Mouse (Mus musculus) right cerebral cortex, adult 2 months (tissue): Measurements from ENCODE around the gene Frmd4b.
"Not testable (repeated sequence)": the region's sequence is repeated elsewhere in the genome, so short reads cannot be mapped to it uniquely, and the experiment has no call there.

ENCODE experiments used
- DNase-seq, 2 experiments: peaks; one replicate each; pipeline ENCODE4 v3.0.0; 2021 to 2022; ENCODE audit warnings: low spot score in 2 of 2

Gene Frmd4b

GRCm38 (mm10) chr6:97291159-97291908 lies 326.0 kb downstream of the Frmd4b start:
- DNase-seq = no peak

- no peak for DNase-seq
Observed at GRCm38 (mm10) chr6:97290687-97291086, 326.7 kb downstream of the Frmd4b start.

DNA sequence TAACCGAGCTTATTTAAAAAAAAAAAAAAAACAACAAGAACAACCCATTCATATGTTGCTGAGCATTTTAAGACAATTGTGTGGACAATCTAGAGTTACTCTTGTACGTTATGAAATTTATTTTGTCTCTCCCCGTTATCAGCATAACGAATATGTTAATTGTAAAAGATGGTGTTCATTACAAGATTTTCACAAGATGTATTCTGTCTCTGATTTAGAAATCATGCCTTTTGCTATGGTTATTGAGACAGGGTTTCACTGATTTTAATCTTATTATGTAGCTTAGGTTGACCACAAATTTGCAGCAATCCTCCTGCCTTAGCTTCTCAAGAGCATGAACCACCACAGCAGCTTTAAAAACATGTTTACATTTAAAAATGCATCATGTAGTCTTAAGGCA lies 327.5 kb downstream of the Frmd4b start:
- no peak for DNase-seq

GRCm38 (mm10) chr6:97289316-97289820 lies 328.0 kb downstream of the Frmd4b start:
- no peak for DNase-seq

- DNase-seq = no peak
Observed at GRCm38 (mm10) chr6:97288047-97288855, 329.1 kb downstream of the Frmd4b start.

- DNase-seq = no peak
Observed at GRCm38 (mm10) chr6:97286332-97286731, 331.0 kb downstream of the Frmd4b start.

- DNase-seq = no peak
Observed at GRCm38 (mm10) chr6:97283676-97284075, 333.7 kb downstream of the Frmd4b start.

GRCm38 (mm10) chr6:97278878-97279277 lies 338.5 kb downstream of the Frmd4b start:
- DNase-seq = no peak

GRCm38 (mm10) chr6:97278014-97278787 lies 339.1 kb downstream of the Frmd4b start:
- peak; percentile 86 to 92 for DNase-seq

DNA sequence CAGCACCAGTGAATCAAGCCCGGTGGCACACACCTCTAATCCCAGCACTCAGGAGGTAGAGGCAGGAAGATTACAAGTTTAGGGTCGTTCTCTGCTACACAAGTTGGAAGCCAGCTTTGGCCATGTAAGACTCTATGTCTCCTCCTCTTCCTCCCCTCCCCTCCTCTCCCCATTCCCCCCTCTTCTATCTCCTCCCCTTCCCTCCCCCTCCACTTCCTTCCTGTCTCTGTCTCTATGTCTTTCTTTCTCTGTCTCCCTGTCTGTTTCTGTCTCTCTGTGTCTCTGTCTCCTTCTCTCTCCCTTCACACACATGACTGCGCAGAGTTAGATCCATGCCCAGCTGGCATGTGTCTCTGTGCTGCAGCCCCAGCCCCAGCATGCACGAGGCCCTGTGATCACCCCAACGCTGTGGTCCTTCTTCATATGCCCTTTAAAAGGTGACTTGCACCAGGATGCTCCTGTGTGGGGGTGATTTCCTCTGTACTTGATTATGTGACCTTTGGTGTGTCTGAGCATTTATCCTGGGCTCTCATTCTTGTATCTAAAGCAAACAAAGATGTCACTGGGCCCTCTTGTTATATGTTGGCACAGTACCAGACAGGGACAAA lies 340.3 kb downstream of the Frmd4b start:
- DNase-seq = no peak

GRCm38 (mm10) chr6:97276366-97276765 lies 341.0 kb downstream of the Frmd4b start:
- no peak for DNase-seq

- DNase-seq = no peak
Observed at GRCm38 (mm10) chr6:97275760-97276159, 341.6 kb downstream of the Frmd4b start.

GRCm38 (mm10) chr6:97273777-97274176 lies 343.6 kb downstream of the Frmd4b start:
- DNase-seq = no peak

DNA sequence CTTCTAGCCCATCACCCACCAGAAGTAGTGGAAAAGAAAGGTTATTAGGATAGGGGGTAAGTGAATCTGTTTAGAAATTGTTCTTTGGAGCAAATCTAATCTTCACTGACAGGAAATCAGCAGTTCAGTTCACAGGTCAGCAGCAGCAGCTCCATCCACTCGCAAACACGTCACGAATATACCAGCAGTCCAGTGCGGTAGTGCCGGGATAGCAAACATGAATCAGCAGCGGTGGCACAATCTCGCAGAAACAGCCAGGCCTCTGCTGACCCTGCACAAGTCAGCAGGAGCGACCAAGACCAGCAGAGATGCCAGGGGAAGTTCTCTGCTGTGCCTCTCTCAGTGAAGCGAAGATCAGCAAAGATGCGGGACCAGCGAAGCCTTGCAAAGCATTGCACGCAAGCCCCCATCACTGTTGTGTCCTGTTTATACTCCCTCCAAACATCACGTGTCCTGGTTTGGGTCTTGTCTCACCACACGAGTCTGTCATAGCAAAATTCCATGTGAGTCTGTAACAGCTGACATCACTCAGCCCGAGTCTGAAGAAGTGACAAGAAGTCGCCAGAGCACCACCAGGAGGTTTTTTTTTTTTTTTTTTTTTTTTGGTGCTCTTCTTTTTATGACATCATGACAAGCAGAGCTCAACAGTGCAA lies 344.2 kb downstream of the Frmd4b start:
- DNase-seq = no peak

GRCm38 (mm10) chr6:97272349-97272748 lies 345.0 kb downstream of the Frmd4b start:
- no peak for DNase-seq

DNA sequence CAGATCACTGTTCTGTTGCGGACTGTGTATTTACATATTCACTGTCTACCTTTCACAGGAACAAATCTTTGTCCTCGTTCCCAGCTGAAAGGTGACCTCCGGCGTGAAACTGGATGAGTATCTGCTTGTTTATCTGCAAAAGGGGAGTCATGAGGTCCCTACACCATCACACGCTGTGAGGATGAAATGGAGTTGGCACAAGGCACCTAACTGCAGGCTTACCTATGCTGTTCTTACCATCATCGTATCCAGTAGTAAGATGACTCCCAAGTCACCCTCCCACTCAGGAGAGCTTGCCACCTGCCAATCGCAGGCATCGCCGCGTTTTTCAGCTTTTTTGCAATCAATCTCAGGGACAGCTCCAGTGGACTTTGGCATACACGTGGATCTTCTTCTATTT lies 347.7 kb downstream of the Frmd4b start:
- DNase-seq = no peak

DNA sequence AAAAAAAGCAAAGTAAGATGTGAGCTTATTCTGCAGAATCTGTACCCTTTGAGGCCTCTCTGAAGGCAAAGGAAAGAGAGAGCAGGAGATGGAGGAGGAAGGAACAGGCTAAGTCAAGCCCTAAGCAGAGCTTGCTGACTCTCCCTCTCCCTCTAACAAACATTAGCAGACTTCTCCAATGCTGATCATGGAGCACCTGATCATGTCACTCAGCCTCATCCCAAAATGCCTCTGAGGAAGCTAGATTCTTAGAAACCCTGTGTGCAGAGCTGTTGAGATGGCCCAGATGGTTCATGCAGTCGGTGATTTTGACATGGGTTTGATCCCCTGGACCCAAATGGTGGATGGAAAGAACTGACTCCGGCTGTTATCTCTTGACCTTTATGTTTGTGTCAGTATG lies 350.2 kb downstream of the Frmd4b start:
- no peak for DNase-seq

GRCm38 (mm10) chr6:97266661-97267060 lies 350.7 kb downstream of the Frmd4b start:
- no peak for DNase-seq

- DNase-seq = no peak
Observed at GRCm38 (mm10) chr6:97265705-97266104, 351.6 kb downstream of the Frmd4b start.

GRCm38 (mm10) chr6:97265240-97265639 lies 352.1 kb downstream of the Frmd4b start:
- no peak for DNase-seq

DNA sequence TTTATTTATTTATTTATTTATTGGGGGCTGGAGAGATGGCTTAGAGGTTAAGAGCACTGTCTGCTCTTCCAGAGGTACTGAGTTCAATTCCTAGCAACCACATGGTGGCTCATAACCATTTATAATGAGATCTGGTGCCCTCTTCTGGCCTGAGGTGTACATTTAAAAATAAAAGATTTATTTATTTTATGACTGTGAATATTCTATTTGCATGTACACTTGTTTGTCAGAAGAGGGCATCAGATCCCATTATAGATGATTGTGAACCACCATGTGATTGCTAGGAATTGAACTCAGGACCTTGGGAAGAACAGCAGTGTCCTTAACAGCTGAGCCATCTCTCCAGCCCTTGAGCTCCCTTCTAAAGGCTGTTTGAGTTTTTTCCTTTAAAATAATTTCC lies 353.6 kb downstream of the Frmd4b start:
- not testable (repeated sequence) for DNase-seq
